ENCODE assay signal across 14 mouse cellular contexts in the genomic region with DNA sequence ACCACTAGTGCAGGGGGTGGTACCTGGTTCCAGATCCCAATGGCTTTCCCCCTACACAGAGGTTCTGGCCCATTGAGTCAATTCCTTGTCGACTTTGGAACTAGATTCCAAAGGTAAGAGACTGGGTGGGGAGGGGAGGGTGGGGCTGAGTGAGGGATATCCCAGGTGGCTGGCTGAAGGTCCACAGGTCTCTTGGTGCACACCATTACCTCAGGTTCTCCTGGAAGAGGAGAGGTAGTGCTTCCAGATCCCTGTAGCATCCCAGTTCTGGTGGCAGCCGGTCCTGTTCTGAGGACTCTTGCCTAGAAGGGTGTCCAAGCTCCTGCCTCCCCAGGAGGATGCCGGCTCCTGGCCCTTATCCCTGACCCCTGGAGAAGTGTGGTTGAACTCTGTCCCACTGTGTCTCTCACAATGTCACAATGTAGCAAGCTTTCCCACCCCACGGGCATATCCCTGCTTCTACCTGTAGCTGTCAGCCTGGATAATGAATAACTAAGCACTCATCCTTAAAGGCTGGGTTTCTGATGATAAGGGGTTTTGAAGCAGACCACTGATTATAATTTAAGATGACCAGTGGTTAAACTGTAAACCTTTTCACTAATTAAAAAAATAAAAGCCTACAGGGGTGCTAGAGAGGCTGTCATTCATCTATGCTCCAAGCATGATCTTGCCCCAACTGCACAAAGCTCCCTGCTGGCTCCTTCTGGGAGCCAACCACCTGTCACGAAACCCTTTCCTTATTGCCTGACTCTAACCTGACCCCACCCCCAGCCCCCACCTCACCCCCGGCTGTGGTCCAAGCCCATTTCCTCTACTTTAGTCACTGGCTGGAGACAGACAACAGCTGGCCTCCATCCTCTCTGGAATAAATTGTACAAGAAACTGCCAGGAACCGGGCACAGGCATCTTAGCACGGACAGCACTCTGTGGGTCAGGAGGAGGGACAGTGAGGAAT. TPM values are rescaled to one million over a fixed set of nuclear protein-coding genes. Genes with fewer than 3 reads are reported as not detected.
DNase-seq lines count a peak whose midpoint lies in the region; ATAC-seq and TF ChIP-seq lines count a peak whose summit lies in the region.
"Had no signal": no experiment of that assay in that cellular context is flagged by ENCODE, and none has a peak within 500 bp of the region (broad histone marks: within the 10 kb centered on the region; RNA-seq: fewer than 3 reads in every experiment).

No protein-coding gene starts in this region.

- H3K36me3 ChIP-seq in heart, embryonic 10.5 days: no peaks in the 10 kb centered on the region
- peaks cover 4% of the 10 kb centered on the region for H3K36me3 ChIP-seq in C2C12 (ENCODE audit: control insufficient read depth, insufficient read depth)
- no peaks in the 10 kb centered on the region for H3K36me3 ChIP-seq in forebrain, embryonic 15.5 days
- H3K36me3 ChIP-seq: liver, embryonic 15.5 days; midbrain, embryonic 12.5 days had no signal

- H3K4me3 ChIP-seq in heart, embryonic 10.5 days: no peak overlapping the region
- no peak overlapping the region for H3K4me3 ChIP-seq in C2C12 (ENCODE audit: insufficient read depth, poor library complexity, severe bottlenecking)
- no peak overlapping the region for H3K4me3 ChIP-seq in forebrain, embryonic 15.5 days
- H3K4me3 ChIP-seq: layer of hippocampus, adult 2 months; liver, embryonic 15.5 days; midbrain, embryonic 12.5 days had no signal

- no peak for TF ChIP-seq CTCF in C2C12 (IDR thresholded peaks at IDR 0.05; ENCODE audit: control insufficient read depth, insufficient read depth, insufficient read length)

- H3K4me2 ChIP-seq in forebrain, embryonic 15.5 days (replicated peaks): no peak overlapping the region
- H3K4me2 ChIP-seq: liver, embryonic 15.5 days; midbrain, embryonic 12.5 days had no signal

- H3K9ac ChIP-seq in forebrain, embryonic 15.5 days (replicated peaks): no peak overlapping the region
- H3K9ac ChIP-seq: liver, embryonic 15.5 days; midbrain, embryonic 12.5 days had no signal

- H3K4me1 ChIP-seq in heart, embryonic 10.5 days: peaks cover 49% of the 10 kb centered on the region
- H3K4me1 ChIP-seq in forebrain, embryonic 15.5 days: 0 out of 2 replicates have a peak, but pooled peaks cover 5% of the 10 kb centered on the region

- no peak overlapping the region for H3ac ChIP-seq in C2C12 (ENCODE audit: control insufficient read depth, insufficient read length, low read depth)

- peaks cover 38% of the 10 kb centered on the region for H3K79me3 ChIP-seq in C2C12 (ENCODE audit: low read depth)

- WGBS in heart, embryonic 10.5 days: 72% methylated on average over 8 of the region's 8 CpGs
- 72% methylated on average over 8 of the region's 8 CpGs for WGBS in forebrain, embryonic 15.5 days

- H3K79me2 ChIP-seq in C2C12 (ENCODE audit: control insufficient read depth, insufficient read depth): peaks cover 91% of the 10 kb centered on the region

- H3K27me3 ChIP-seq in heart, embryonic 10.5 days (ENCODE audit: insufficient read depth, poor library complexity, severe bottlenecking): 0 out of 2 replicates have a peak, but pooled peaks cover 4% of the 10 kb centered on the region
- no peaks in the 10 kb centered on the region for H3K27me3 ChIP-seq in C2C12 (ENCODE audit: control insufficient read depth, insufficient read depth, insufficient read length)
- H3K27me3 ChIP-seq in forebrain, embryonic 15.5 days: no peaks in the 10 kb centered on the region
- H3K27me3 ChIP-seq: liver, embryonic 15.5 days; midbrain, embryonic 12.5 days had no signal

- no peak for ATAC-seq in forebrain, embryonic 15.5 days (replicated peaks)

- peak; percentile 18 for DNase-seq in heart, postnatal 4 days
- no peak for DNase-seq in heart, embryonic 10.5 days (ENCODE audit: low spot score)
- peak; percentile 59 for DNase-seq in kidney, adult 18-20 months
- DNase-seq in kidney, postnatal 36 days: peak; percentile 59 to 83
- DNase-seq in adrenal gland, postnatal 25 days: no peak
- no peak for DNase-seq in thymus, postnatal 36 days
- DNase-seq: adrenal gland, postnatal 36 days; thymus, adult 18-20 months had no signal

- no peak overlapping the region for H3K27ac ChIP-seq in heart, embryonic 10.5 days
- H3K27ac ChIP-seq in forebrain, embryonic 15.5 days (replicated peaks): no peak overlapping the region
- H3K27ac ChIP-seq: layer of hippocampus, adult 2 months; liver, embryonic 15.5 days; midbrain, embryonic 12.5 days had no signal

- no peaks in the 10 kb centered on the region for H3K9me3 ChIP-seq in heart, embryonic 10.5 days
- no peaks in the 10 kb centered on the region for H3K9me3 ChIP-seq in forebrain, embryonic 15.5 days
- H3K9me3 ChIP-seq: G1E; liver, embryonic 15.5 days; midbrain, embryonic 12.5 days had no signal

TF ChIP-seq in C2C12, 6 proteins besides CTCF, POLR2A, EP300 and RAD21:
- TF ChIP-seq MYOG (IDR thresholded peaks at IDR 0.05; ENCODE audit: control insufficient read depth, extremely low read depth, insufficient read length) (no peak), MYOD1 (IDR thresholded peaks at IDR 0.05; ENCODE audit: control insufficient read depth, insufficient read length, low read depth) (peak; percentile 74)

RNA-seq across cellular contexts. Expression of gene Saysd1, which starts 20.7 kb away (rescaled TPM):
- 1 to 10 TPM; 2.7 to 3.4 TPM for total RNA-seq in heart, postnatal 4 days (2021)
- 7.8 and 10.5 TPM in 2 replicates for polyA plus RNA-seq in heart, embryonic 10.5 days (2016; fragmentation: Nextera tagmentation; extraction: Ambion mirVana)
- 8.0 TPM for polyA plus RNA-seq in C2C12 (2012; fragmentation: generic; extraction: Trizol)
- 8.2 and 9.0 TPM in 2 replicates for total RNA-seq in adrenal gland, postnatal 25 days (2021)
- polyA plus RNA-seq in forebrain, embryonic 15.5 days (2015; fragmentation: Nextera tagmentation; extraction: Ambion mirVana): 15.0 and 15.4 TPM in 2 replicates

RNA-seq across cellular contexts. Expression of gene Kcnk5, which starts 22.6 kb away (rescaled TPM):
- 1 to 10 TPM; 1.3 to 1.7 TPM for total RNA-seq in heart, postnatal 4 days (2021)
- 4.4 and 7.1 TPM in 2 replicates for polyA plus RNA-seq in heart, embryonic 10.5 days (2016; fragmentation: Nextera tagmentation; extraction: Ambion mirVana)
- polyA plus RNA-seq in C2C12 (2012; fragmentation: generic; extraction: Trizol): 10.1 TPM
- 5.9 and 12.0 TPM in 2 replicates for total RNA-seq in adrenal gland, postnatal 25 days (2021)
- polyA plus RNA-seq in forebrain, embryonic 15.5 days (2015; fragmentation: Nextera tagmentation; extraction: Ambion mirVana): 3.3 TPM in 2 replicates

Comparison
In these comparisons a context has a peak if more than half of its experiments do, and no peak if none do; other contexts are left out.
1. DNase-seq: peak in heart, postnatal 4 days (single experiment), kidney, adult 18-20 months (single experiment) and kidney, postnatal 36 days (2 of 2); none in heart, embryonic 10.5 days (single experiment), adrenal gland, postnatal 25 days (single experiment) and thymus, postnatal 36 days (0 of 2).